Mouse (Mus musculus) forebrain, embryonic 10.5 days (tissue): ENCODE data around the gene Rps3. TPM values are rescaled to one million over a fixed set of nuclear protein-coding genes. Genes with fewer than 3 reads are reported as not detected.
A peak's percentile ranks its signal among the peaks of the same experiment; 100 is the strongest.

ENCODE experiments used
- DNase-seq: peaks from one replicate; pipeline ENCODE4 v3.0.0-alpha.2; 2017; ENCODE audit warnings: low spot score; ENCODE audit errors: extremely low spot score
- H3K27ac ChIP-seq: fragments of 300-500 bp; sonication (generic); 2 replicates; pipeline ENCODE4 v1.5.1; 2016; ENCODE audit warnings: mild to moderate bottlenecking
- H3K27me3 ChIP-seq: fragments of 300-500 bp; sonication (generic); 2 replicates; pipeline ENCODE4 v1.6.1; 2016; ENCODE audit warnings: mild to moderate bottlenecking; ENCODE audit not compliant: poor library complexity, severe bottlenecking
- H3K36me3 ChIP-seq: fragments of 300-500 bp; sonication (generic); replicated peaks from 2 replicates; pipeline ENCODE4 v1.6.1; 2016; ENCODE audit warnings: mild to moderate bottlenecking, moderate library complexity
- H3K4me1 ChIP-seq: fragments of 300-500 bp; sonication (generic); 2 replicates; pipeline ENCODE4 v1.6.1; 2016
- H3K4me3 ChIP-seq: fragments of 300-500 bp; sonication (generic); 2 replicates; pipeline ENCODE4 v1.5.1; 2016; ENCODE audit warnings: mild to moderate bottlenecking, moderate library complexity
- H3K9me3 ChIP-seq: fragments of 300-500 bp; sonication (generic); 2 replicates; pipeline ENCODE4 v1.6.1; 2016; ENCODE audit warnings: mild to moderate bottlenecking, moderate library complexity
- WGBS: fragments of 180-500 bp; shearing (Covaris S2); methylation state at CpG from one replicate; pipeline ENCODE4 v1.1.7; 2016; 5-methylcytosine and 5-hydroxymethylcytosine counted together
- polyA plus RNA-seq: library from polyadenylated mRNA; unstranded; fragments of >200 nt; fragmentation: Nextera tagmentation; extraction: Ambion mirVana; gene quantifications from 2 replicates; pipeline ENCODE4 v1.2.1, GENCODE M21; 2016

The Rps3 gene
- polyA plus RNA-seq, 1 experiment from 2014 or later: 762 TPM

DNA sequence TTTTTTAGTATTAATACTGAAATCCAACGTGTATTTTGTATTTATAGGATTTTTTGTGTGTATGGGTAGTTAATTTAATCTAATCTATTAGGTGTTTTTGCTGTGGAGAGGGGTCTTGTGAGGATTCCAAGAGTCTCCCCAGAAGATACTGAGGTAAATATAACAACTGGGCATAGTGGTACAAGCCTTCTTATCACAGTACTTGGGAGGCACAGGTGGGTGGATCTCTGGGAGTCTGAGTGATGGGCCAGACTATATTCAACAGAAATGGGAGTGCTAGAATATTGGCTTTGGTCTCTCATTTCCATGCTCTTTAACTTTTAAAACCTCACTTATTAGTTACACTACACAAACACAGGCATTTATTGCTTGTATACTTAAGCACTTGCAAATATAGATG is 17.6 kb upstream of the Rps3 start:
- no peaks in the 10 kb centered on the region for H3K9me3 ChIP-seq
- peaks cover 3% of the 10 kb centered on the region for H3K4me1 ChIP-seq
- 52% methylated on average over 1 of the region's 1 CpGs for WGBS
- no peaks in the 10 kb centered on the region for H3K27me3 ChIP-seq
- H3K27ac ChIP-seq: no peak overlapping the region
- H3K36me3 ChIP-seq: no peaks in the 10 kb centered on the region
- H3K4me3 ChIP-seq: no peak overlapping the region
- DNase-seq: no peak

- peaks cover 3% of the 10 kb centered on the region for H3K4me1 ChIP-seq
- no peaks in the 10 kb centered on the region for H3K27me3 ChIP-seq
- DNase-seq: no peak
- 36% methylated on average over 5 of the region's 5 CpGs for WGBS
- no peaks in the 10 kb centered on the region for H3K36me3 ChIP-seq
- H3K4me3 ChIP-seq: no peak overlapping the region
- H3K9me3 ChIP-seq: no peaks in the 10 kb centered on the region
- H3K27ac ChIP-seq: no peak overlapping the region
Measured at GRCm38 (mm10) chr7:99500655-99501054, 17.1 kb upstream of the Rps3 start.

DNA sequence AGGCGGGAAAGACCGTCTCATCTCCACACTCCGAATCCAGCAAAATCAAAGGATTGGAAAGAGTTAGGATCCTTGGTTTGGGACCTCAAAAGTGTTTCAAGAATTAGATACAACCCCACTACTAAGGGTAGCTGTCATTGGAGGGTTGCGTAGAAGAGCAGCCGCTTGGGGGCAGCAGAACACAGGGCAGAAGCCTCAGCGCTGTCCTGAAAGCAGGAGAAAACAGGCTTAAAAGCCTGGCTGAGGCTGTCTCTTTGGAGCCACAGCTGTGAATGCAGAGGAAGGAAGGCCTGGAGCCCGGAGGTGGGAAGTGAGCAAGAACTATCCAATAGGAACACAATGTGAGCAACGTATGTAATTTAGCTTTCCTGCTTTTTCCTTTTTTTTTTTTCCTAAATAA is 16.7 kb upstream of the Rps3 start:
- Histone ChIP-seq H3K4me1 (peaks cover 3% of the 10 kb centered on the region), H3K27ac (no peak overlapping the region)
- WGBS: 5% methylated on average over 8 of the region's 8 CpGs

DNA sequence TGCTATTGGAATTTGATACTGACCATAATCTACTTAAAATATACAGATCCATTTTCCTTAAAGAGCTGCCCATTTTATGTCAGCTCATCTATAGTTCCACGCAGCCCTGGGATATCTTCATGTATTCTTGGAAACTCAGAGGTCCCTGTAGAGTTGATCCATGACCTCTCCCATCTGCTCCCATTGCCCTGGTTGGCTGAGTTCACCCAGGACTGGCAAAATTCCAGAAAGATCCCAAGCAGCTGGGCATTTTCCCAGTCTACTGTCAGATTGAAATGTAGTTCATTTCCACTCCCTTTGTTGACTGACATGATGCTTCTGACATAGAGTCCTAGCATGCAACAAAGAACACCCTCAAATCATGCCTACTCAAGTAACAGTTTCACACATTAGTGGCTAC is 15.6 kb upstream of the Rps3 start:
- WGBS: 76% methylated on average over 1 of the region's 1 CpGs
- Histone ChIP-seq H3K9me3 (no peaks in the 10 kb centered on the region), H3K27me3 (no peaks in the 10 kb centered on the region), H3K4me3 (no peak overlapping the region), H3K36me3 (no peaks in the 10 kb centered on the region), H3K27ac (no peak overlapping the region), H3K4me1 (peaks cover 3% of the 10 kb centered on the region)
- DNase-seq: no peak

More for the DNA sequence above, 16.7 kb upstream of the Rps3 start:
- Histone ChIP-seq H3K4me3 (no peak overlapping the region), H3K36me3 (no peaks in the 10 kb centered on the region), H3K27me3 (no peaks in the 10 kb centered on the region), H3K9me3 (no peaks in the 10 kb centered on the region)
- peak; percentile 76 for DNase-seq

- no peaks in the 10 kb centered on the region for H3K36me3 ChIP-seq
- H3K4me1 ChIP-seq: no peaks in the 10 kb centered on the region
- no peak overlapping the region for H3K4me3 ChIP-seq
- WGBS: 90% methylated on average over 5 of the region's 5 CpGs
- peaks cover 11% of the 10 kb centered on the region for H3K27me3 ChIP-seq
- no peak for DNase-seq
- H3K9me3 ChIP-seq: peaks cover 3% of the 10 kb centered on the region; the same call in 1 of the 2 replicates
- H3K27ac ChIP-seq: no peak overlapping the region
Measured at GRCm38 (mm10) chr7:99489708-99490107, 6.2 kb upstream of the Rps3 start.

- Histone ChIP-seq H3K4me1 (peaks cover 36% of the 10 kb centered on the region), H3K27ac (no peak overlapping the region), H3K4me3 (no peak overlapping the region), H3K36me3 (peaks cover 30% of the 10 kb centered on the region), H3K27me3 (peaks cover 11% of the 10 kb centered on the region), H3K9me3 (no peaks in the 10 kb centered on the region)
- WGBS: 81% methylated on average over 1 of the region's 1 CpGs
- no peak for DNase-seq
Measured at GRCm38 (mm10) chr7:99484679-99485078, 1.1 kb upstream of the Rps3 start.

GRCm38 (mm10) chr7:99483924-99484319 is 384 bp upstream of the Rps3 start:
- WGBS: 45% methylated on average over 8 of the region's 8 CpGs
- Histone ChIP-seq H3K9me3 (no peaks in the 10 kb centered on the region), H3K4me3 (peak overlapping the region; percentile 94), H3K27me3 (peaks cover 11% of the 10 kb centered on the region), H3K36me3 (peaks cover 38% of the 10 kb centered on the region), H3K27ac (peak overlapping the region; percentile 98; the same call in 1 of the 2 replicates), H3K4me1 (peaks cover 44% of the 10 kb centered on the region)
- no peak for DNase-seq

GRCm38 (mm10) chr7:99482637-99483036 is 901 bp downstream of the Rps3 start:
- 8% methylated on average over 6 of the region's 6 CpGs for WGBS
- H3K27me3 ChIP-seq: peaks cover 11% of the 10 kb centered on the region
- no peaks in the 10 kb centered on the region for H3K9me3 ChIP-seq
- DNase-seq: no peak
- peak overlapping the region; percentile 94 for H3K4me3 ChIP-seq
- H3K27ac ChIP-seq: peak overlapping the region; percentile 98
- H3K4me1 ChIP-seq: peaks cover 45% of the 10 kb centered on the region
- peaks cover 51% of the 10 kb centered on the region for H3K36me3 ChIP-seq

DNA sequence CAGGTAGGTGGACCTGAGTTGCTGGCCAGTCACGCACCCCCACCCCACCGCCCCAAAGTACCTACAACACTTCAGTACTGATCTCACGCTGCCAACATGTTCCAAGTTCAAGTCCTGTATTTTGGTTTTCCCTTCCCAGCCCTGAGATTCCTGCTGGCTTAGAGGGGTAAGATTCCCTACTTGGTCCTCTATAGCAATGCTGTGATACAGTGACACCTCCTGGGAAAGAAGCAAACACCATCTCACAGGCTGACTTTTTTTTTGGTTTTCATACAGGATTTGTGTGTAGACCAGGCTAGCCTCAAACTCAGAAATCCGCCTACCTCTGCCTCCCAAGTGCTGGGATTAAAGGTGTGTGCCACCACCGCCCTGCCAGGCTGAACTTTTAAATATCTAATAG is 6.3 kb downstream of the Rps3 start:
- no peak for DNase-seq
- Histone ChIP-seq H3K4me3 (no peak overlapping the region), H3K4me1 (peaks cover 62% of the 10 kb centered on the region), H3K27me3 (no peaks in the 10 kb centered on the region), H3K27ac (no peak overlapping the region), H3K9me3 (no peaks in the 10 kb centered on the region), H3K36me3 (peaks cover 100% of the 10 kb centered on the region)
- WGBS: 88% methylated on average over 5 of the region's 5 CpGs

GRCm38 (mm10) chr7:99476558-99477114 is 6.9 kb downstream of the Rps3 start:
- DNase-seq: no peak
- WGBS: 47% methylated on average over 3 of the region's 3 CpGs
- Histone ChIP-seq H3K4me3 (no peak overlapping the region), H3K27ac (no peak overlapping the region), H3K4me1 (peaks cover 56% of the 10 kb centered on the region), H3K27me3 (no peaks in the 10 kb centered on the region), H3K9me3 (no peaks in the 10 kb centered on the region), H3K36me3 (peaks cover 100% of the 10 kb centered on the region)

- Histone ChIP-seq H3K4me3 (no peak overlapping the region), H3K36me3 (peaks cover 98% of the 10 kb centered on the region), H3K27ac (no peak overlapping the region), H3K4me1 (peaks cover 45% of the 10 kb centered on the region), H3K9me3 (no peaks in the 10 kb centered on the region), H3K27me3 (peaks cover 9% of the 10 kb centered on the region)
- no peak for DNase-seq
- 93% methylated on average over 2 of the region's 2 CpGs for WGBS
Measured at GRCm38 (mm10) chr7:99475562-99475911, 8.0 kb downstream of the Rps3 start.

GRCm38 (mm10) chr7:99474836-99475561 is 8.5 kb downstream of the Rps3 start:
- no peak overlapping the region for H3K4me3 ChIP-seq
- H3K27me3 ChIP-seq: peaks cover 14% of the 10 kb centered on the region
- 76% methylated on average over 12 of the region's 12 CpGs for WGBS
- peaks cover 39% of the 10 kb centered on the region for H3K4me1 ChIP-seq
- no peaks in the 10 kb centered on the region for H3K9me3 ChIP-seq
- H3K27ac ChIP-seq: peak overlapping the region; percentile 70
- peaks cover 94% of the 10 kb centered on the region for H3K36me3 ChIP-seq
- DNase-seq: no peak

GRCm38 (mm10) chr7:99473638-99474407 is 9.7 kb downstream of the Rps3 start:
- Histone ChIP-seq H3K27me3 (peaks cover 26% of the 10 kb centered on the region), H3K4me1 (peaks cover 34% of the 10 kb centered on the region), H3K9me3 (no peaks in the 10 kb centered on the region), H3K4me3 (no peak overlapping the region), H3K27ac (no peak overlapping the region), H3K36me3 (peaks cover 83% of the 10 kb centered on the region)
- DNase-seq: no peak
- 88% methylated on average over 14 of the region's 14 CpGs for WGBS
